Mouse (Mus musculus): Measurements from ENCODE around the gene Sgca. TPM values are rescaled to one million over a fixed set of nuclear protein-coding genes. Genes with fewer than 3 reads are reported as not detected.

Gene Sgca
- polyA plus RNA-seq, 1 experiment from 2014 or later: not detected

DNA sequence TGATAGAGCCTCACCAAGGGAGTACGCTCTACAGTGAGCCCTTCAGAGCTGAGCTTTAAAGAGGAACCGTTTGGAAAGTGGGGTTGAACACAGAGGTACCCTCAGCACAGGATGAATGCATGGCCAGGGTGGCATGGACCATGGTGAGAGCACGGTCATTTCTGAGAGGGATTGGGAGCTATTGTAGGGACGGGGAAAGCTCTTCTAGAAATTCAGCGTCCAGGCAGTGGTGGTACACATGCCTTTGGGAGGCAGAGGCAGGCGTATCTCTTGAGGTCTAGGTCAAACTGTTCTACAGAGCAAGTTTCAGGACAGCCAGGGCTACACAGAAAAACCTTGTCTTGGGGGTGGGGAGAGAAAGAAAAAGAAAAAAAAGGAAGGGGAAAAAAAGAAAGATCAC lies 20.9 kb upstream of the Sgca start:
- no peaks in the 10 kb centered on the region for H3K9me3 ChIP-seq (ENCODE audit: low read depth, low read length)
- ATAC-seq (ENCODE audit: insufficient read depth): no peak
- peaks cover 70% of the 10 kb centered on the region for H3K36me3 ChIP-seq (ENCODE audit: insufficient read depth)
- WGBS: 87% methylated on average over 6 of the region's 6 CpGs
- no peak overlapping the region for H3K9ac ChIP-seq
- no peaks in the 10 kb centered on the region for H3K27me3 ChIP-seq (ENCODE audit: insufficient read depth, low read length)
- TF ChIP-seq CTCF (IDR thresholded peaks at IDR 0.05; ENCODE audit: low read depth): no peak
- peaks cover 18% of the 10 kb centered on the region for H3K4me1 ChIP-seq (ENCODE audit: insufficient read depth)
- H3K4me3 ChIP-seq (ENCODE audit: low read depth, low read length): no peak overlapping the region
- no peak overlapping the region for H3K27ac ChIP-seq (ENCODE audit: low read depth)
- no peak overlapping the region for H3K4me2 ChIP-seq
- DNase-seq: no peak

DNA sequence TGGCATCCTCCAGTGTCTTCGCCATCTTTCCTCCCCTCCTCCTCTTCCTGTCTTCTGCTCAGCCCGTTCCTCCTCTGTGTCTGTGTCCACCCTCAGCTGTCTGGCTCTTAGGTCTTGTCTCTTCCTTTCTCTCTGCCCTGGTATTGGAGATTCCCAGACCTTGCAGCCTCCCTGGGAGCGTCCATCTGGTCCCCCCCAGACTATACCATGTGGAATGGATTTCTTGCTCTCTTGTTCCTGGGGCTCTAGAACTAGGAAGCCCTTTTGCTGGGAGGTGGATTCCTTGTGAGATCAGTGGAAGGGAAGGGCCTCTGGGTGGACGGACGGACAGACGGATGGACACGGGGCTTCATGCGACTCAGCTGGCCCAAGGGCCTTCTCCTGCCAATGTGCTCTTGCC lies 20.0 kb upstream of the Sgca start:
- no peak for DNase-seq
- no peaks in the 10 kb centered on the region for H3K9me3 ChIP-seq (ENCODE audit: low read depth, low read length)
- no peak overlapping the region for H3K27ac ChIP-seq (ENCODE audit: low read depth)
- no peak overlapping the region for H3K4me3 ChIP-seq (ENCODE audit: low read depth, low read length)
- H3K9ac ChIP-seq: 0 out of 2 replicates have a peak overlapping the region, but pooled peaks have one; percentile 18
- no peak for ATAC-seq (ENCODE audit: insufficient read depth)
- no peaks in the 10 kb centered on the region for H3K27me3 ChIP-seq (ENCODE audit: insufficient read depth, low read length)
- H3K36me3 ChIP-seq (ENCODE audit: insufficient read depth): peaks cover 62% of the 10 kb centered on the region
- 76% methylated on average over 8 of the region's 8 CpGs for whole genome bisulfite sequencing
- no peak for TF ChIP-seq CTCF (IDR thresholded peaks at IDR 0.05; ENCODE audit: low read depth)
- H3K4me1 ChIP-seq (ENCODE audit: insufficient read depth): peaks cover 18% of the 10 kb centered on the region
- H3K4me2 ChIP-seq: peak overlapping the region; percentile 99

- Histone ChIP-seq H3K4me2 (peak overlapping the region; percentile 99), H3K9me3 (ENCODE audit: low read depth, low read length) (no peaks in the 10 kb centered on the region), H3K9ac (peak overlapping the region; percentile 87; the same call in 1 of the 2 replicates), H3K27ac (ENCODE audit: low read depth) (no peak overlapping the region), H3K4me1 (ENCODE audit: insufficient read depth) (peaks cover 23% of the 10 kb centered on the region), H3K27me3 (ENCODE audit: insufficient read depth, low read length) (no peaks in the 10 kb centered on the region), H3K36me3 (ENCODE audit: insufficient read depth) (peaks cover 53% of the 10 kb centered on the region), H3K4me3 (ENCODE audit: low read depth, low read length) (peak overlapping the region; percentile 89)
- DNase-seq (no peak), ATAC-seq (ENCODE audit: insufficient read depth) (no peak)
- WGBS: 77% methylated on average over 11 of the region's 11 CpGs
- TF ChIP-seq CTCF (IDR thresholded peaks at IDR 0.05; ENCODE audit: low read depth): no peak
Measured at GRCm38 (mm10) chr11:94994947-94995772, 19.0 kb upstream of the Sgca start.

- peak overlapping the region; percentile 89 for H3K4me3 ChIP-seq (ENCODE audit: low read depth, low read length)
- H3K4me1 ChIP-seq (ENCODE audit: insufficient read depth): peaks cover 26% of the 10 kb centered on the region
- 32% methylated on average over 10 of the region's 10 CpGs for WGBS
- H3K27ac ChIP-seq (ENCODE audit: low read depth): no peak overlapping the region
- no peaks in the 10 kb centered on the region for H3K9me3 ChIP-seq (ENCODE audit: low read depth, low read length)
- DNase-seq (peak; percentile 39), ATAC-seq (ENCODE audit: insufficient read depth) (no peak)
- H3K4me2 ChIP-seq: peak overlapping the region; percentile 99
- peaks cover 44% of the 10 kb centered on the region for H3K36me3 ChIP-seq (ENCODE audit: insufficient read depth)
- no peak for TF ChIP-seq CTCF (IDR thresholded peaks at IDR 0.05; ENCODE audit: low read depth)
- no peaks in the 10 kb centered on the region for H3K27me3 ChIP-seq (ENCODE audit: insufficient read depth, low read length)
- H3K9ac ChIP-seq: peak overlapping the region; percentile 87
Measured at GRCm38 (mm10) chr11:94994208-94994814, 18.2 kb upstream of the Sgca start.

GRCm38 (mm10) chr11:94992754-94993606 lies 16.9 kb upstream of the Sgca start:
- peak overlapping the region; percentile 89 for H3K4me3 ChIP-seq (ENCODE audit: low read depth, low read length)
- H3K27me3 ChIP-seq (ENCODE audit: insufficient read depth, low read length): no peaks in the 10 kb centered on the region
- H3K4me2 ChIP-seq: peak overlapping the region; percentile 99
- no peaks in the 10 kb centered on the region for H3K9me3 ChIP-seq (ENCODE audit: low read depth, low read length)
- H3K27ac ChIP-seq (ENCODE audit: low read depth): peak overlapping the region; percentile 42; the same call in 1 of the 2 replicates
- TF ChIP-seq CTCF (IDR thresholded peaks at IDR 0.05; ENCODE audit: low read depth): no peak
- ATAC-seq (ENCODE audit: insufficient read depth) (no peak), DNase-seq (peak; percentile 67)
- H3K9ac ChIP-seq: peak overlapping the region; percentile 87
- H3K4me1 ChIP-seq (ENCODE audit: insufficient read depth): peaks cover 35% of the 10 kb centered on the region
- peaks cover 32% of the 10 kb centered on the region for H3K36me3 ChIP-seq (ENCODE audit: insufficient read depth)
- 2% methylated on average over 22 of the region's 22 CpGs for WGBS

- ATAC-seq (ENCODE audit: insufficient read depth): no peak
- no peak for TF ChIP-seq CTCF (IDR thresholded peaks at IDR 0.05; ENCODE audit: low read depth)
- peak overlapping the region; percentile 96; the same call in 1 of the 2 replicates for H3K27ac ChIP-seq (ENCODE audit: low read depth)
- DNase-seq: no peak
- WGBS: 1% methylated on average over 20 of the region's 20 CpGs
- no peaks in the 10 kb centered on the region for H3K27me3 ChIP-seq (ENCODE audit: insufficient read depth, low read length)
- peak overlapping the region; percentile 99 for H3K4me2 ChIP-seq
- H3K4me3 ChIP-seq (ENCODE audit: low read depth, low read length): peak overlapping the region; percentile 89
- no peaks in the 10 kb centered on the region for H3K9me3 ChIP-seq (ENCODE audit: low read depth, low read length)
- H3K4me1 ChIP-seq (ENCODE audit: insufficient read depth): peaks cover 35% of the 10 kb centered on the region
- H3K9ac ChIP-seq: peak overlapping the region; percentile 87
- H3K36me3 ChIP-seq (ENCODE audit: insufficient read depth): peaks cover 26% of the 10 kb centered on the region
Measured at GRCm38 (mm10) chr11:94992480-94992753, 16.3 kb upstream of the Sgca start.
